Comparison of ENCODE assay signal across 9 mouse cellular contexts in genomic region chr3:137623581-137624362, GRCm38 (mm10). TPM values are rescaled to one million over a fixed set of nuclear protein-coding genes. Genes with fewer than 3 reads are reported as not detected.
DNase-seq lines count a peak whose midpoint lies in the region; ATAC-seq and TF ChIP-seq lines count a peak whose summit lies in the region.
"Had no signal": no experiment of that assay in that cellular context is flagged by ENCODE, and none has a peak within 500 bp of the region (broad histone marks: within the 10 kb centered on the region; RNA-seq: fewer than 3 reads in every experiment).

No protein-coding gene starts in this region.

- ATAC-seq in forebrain, embryonic 14.5 days = peak; percentile 93
- peak; percentile 83 for ATAC-seq in megakaryocyte-erythroid progenitor cell, adult 5-6 weeks (replicated peaks; ENCODE audit: low FRiP score, low TSS enrichment, poor library complexity, severe bottlenecking)

- no peaks in the 10 kb centered on the region for H3K36me3 ChIP-seq in forebrain, embryonic 14.5 days (ENCODE audit: control insufficient read depth, insufficient read depth, low read length)
- H3K36me3 ChIP-seq in limb, embryonic 10.5 days = no peaks in the 10 kb centered on the region

- H3K9ac ChIP-seq in forebrain, embryonic 14.5 days (ENCODE audit: low read length) = peak overlapping the region; percentile 60

- 0 out of 2 replicates have a peak, but pooled peaks have one; percentile 26 for TF ChIP-seq POLR2A in brain, embryonic 14.5 days (IDR thresholded peaks at IDR 0.05; ENCODE audit: borderline replicate concordance, extremely low read depth, insufficient read depth, insufficient read length, poor library complexity, severe bottlenecking)

- H3K4me1 ChIP-seq in forebrain, embryonic 14.5 days (ENCODE audit: control insufficient read depth, insufficient read depth, low read length) = peaks cover 17% of the 10 kb centered on the region; the same call in 1 of the 2 replicates
- H3K4me1 ChIP-seq in limb, embryonic 10.5 days = peaks cover 13% of the 10 kb centered on the region

- under 1% methylated on average over 47 of the region's 47 CpGs for WGBS in forebrain, embryonic 14.5 days
- WGBS in limb, embryonic 10.5 days = under 1% methylated on average over 47 of the region's 47 CpGs

- TF ChIP-seq CTCF in brain, embryonic 14.5 days (IDR thresholded peaks at IDR 0.05; ENCODE audit: borderline replicate concordance, extremely low read depth, insufficient read depth, insufficient read length) = no peak

- no peaks in the 10 kb centered on the region for H3K9me3 ChIP-seq in forebrain, embryonic 14.5 days (replicated peaks; ENCODE audit: control insufficient read depth, low read length)
- H3K9me3 ChIP-seq in limb, embryonic 10.5 days (replicated peaks) = no peaks in the 10 kb centered on the region

- peak; percentile 11 to 13 for DNase-seq in cerebellum, adult 18-20 months
- DNase-seq in cerebellum, adult 9-10 months = no peak
- DNase-seq in brain, embryonic 14.5 days (ENCODE audit: low read depth) = peak; percentile 75
- peak; percentile 62 for DNase-seq in forebrain, embryonic 14.5 days (ENCODE audit: low spot score)
- peak; percentile 66 for DNase-seq in heart, postnatal 4 days
- peak; percentile 81 for DNase-seq in limb, embryonic 10.5 days (ENCODE audit: low spot score)
- DNase-seq in spleen, postnatal 10 days (ENCODE audit: low spot score in 2 of 2) = peak; percentile 6 to 36

- no peak overlapping the region for H3K27ac ChIP-seq in forebrain, embryonic 14.5 days (ENCODE audit: low read depth, low read length)
- H3K27ac ChIP-seq in limb, embryonic 10.5 days = peak overlapping the region; percentile 69

- H3K4me3 ChIP-seq in forebrain, embryonic 14.5 days (ENCODE audit: low read depth, low read length) = peak overlapping the region; percentile 42
- H3K4me3 ChIP-seq in limb, embryonic 10.5 days = peak overlapping the region; percentile 64

- 0 out of 2 replicates have a peak, but pooled peaks cover 14% of the 10 kb centered on the region for H3K27me3 ChIP-seq in forebrain, embryonic 14.5 days (replicated peaks; ENCODE audit: control insufficient read depth, insufficient read depth, low read length)
- H3K27me3 ChIP-seq in limb, embryonic 10.5 days (ENCODE audit: low read depth, poor library complexity, severe bottlenecking) = peaks cover 31% of the 10 kb centered on the region

- peak overlapping the region; percentile 92 for H3K4me2 ChIP-seq in forebrain, embryonic 14.5 days (ENCODE audit: low read length)

RNA-seq across cellular contexts. Expression of gene Ddit4l, which starts 2.4 kb away (rescaled TPM):
- polyA plus RNA-seq in brain, embryonic 14.5 days (2012; rRNA removed) = 4.4 and 4.5 TPM in 2 replicates
- polyA plus RNA-seq in forebrain, embryonic 14.5 days (2014; fragmentation: Nextera tagmentation; extraction: Ambion mirVana) = 8.3 and 10.8 TPM in 2 replicates
- 1 to 10 TPM; 3.6 to 4.2 TPM for total RNA-seq in heart, postnatal 4 days (2021)
- polyA plus RNA-seq in limb, embryonic 10.5 days (2016; fragmentation: Nextera tagmentation; extraction: Ambion mirVana) = 3.8 and 6.3 TPM in 2 replicates
- total RNA-seq in megakaryocyte-erythroid progenitor cell, adult 5-6 weeks (2014; fragmentation: Nextera tagmentation) = not detected in 2 replicates
- total RNA-seq in megakaryocyte-erythroid progenitor cell, adult 5-6 weeks (2017) = not detected in 2 replicates

RNA-seq across cellular contexts. Expression of gene Gm21962, which starts 47.6 kb away (rescaled TPM):
- not detected in 2 replicates for polyA plus RNA-seq in brain, embryonic 14.5 days (2012; rRNA removed)
- polyA plus RNA-seq in forebrain, embryonic 14.5 days (2014; fragmentation: Nextera tagmentation; extraction: Ambion mirVana) = not detected in 2 replicates
- not detected for total RNA-seq in heart, postnatal 4 days (2021)
- polyA plus RNA-seq in limb, embryonic 10.5 days (2016; fragmentation: Nextera tagmentation; extraction: Ambion mirVana) = not detected in 2 replicates
- not detected in 2 replicates for total RNA-seq in megakaryocyte-erythroid progenitor cell, adult 5-6 weeks (2014; fragmentation: Nextera tagmentation)
- not detected in 2 replicates for total RNA-seq in megakaryocyte-erythroid progenitor cell, adult 5-6 weeks (2017)
- polyA plus RNA-seq: C2C12 had no signal
